Mouse (Mus musculus) limb, embryonic 12.5 days (tissue): ENCODE measurements around the gene Rufy3. TPM values are rescaled to one million over a fixed set of nuclear protein-coding genes. Genes with fewer than 3 reads are reported as not detected.

Source experiments
- ATAC-seq: fragments of 200-750 bp; cut with Nextera tagmentation; 2 replicates; pipeline ENCODE4 v1.8.0; 2017; ENCODE audit warnings: low read depth, moderate TSS enrichment; ENCODE audit not compliant: insufficient number of reproducible peaks, insufficient read depth, low FRiP score, low TSS enrichment
- H3K27ac ChIP-seq: fragments of 300-500 bp; sonication (generic); 2 replicates; pipeline ENCODE4 v1.5.1; 2016; ENCODE audit warnings: mild to moderate bottlenecking, moderate library complexity
- H3K27me3 ChIP-seq: fragments of 300-500 bp; sonication (generic); 2 replicates; pipeline ENCODE4 v1.6.1; 2016; ENCODE audit warnings: mild to moderate bottlenecking, moderate library complexity
- H3K36me3 ChIP-seq: fragments of 300-500 bp; sonication (generic); 2 replicates; pipeline ENCODE4 v1.6.1; 2016; ENCODE audit warnings: mild to moderate bottlenecking, moderate library complexity
- H3K4me1 ChIP-seq: fragments of 300-500 bp; sonication (generic); replicated peaks from 2 replicates; pipeline ENCODE4 v1.6.1; 2016
- H3K4me2 ChIP-seq: fragments of 300-500 bp; sonication (generic); 2 replicates; pipeline ENCODE4 v1.6.1; 2016; ENCODE audit warnings: mild to moderate bottlenecking, moderate library complexity
- H3K4me3 ChIP-seq: fragments of 300-500 bp; sonication (generic); replicated peaks from 2 replicates; pipeline ENCODE4 v1.5.1; 2016; ENCODE audit warnings: mild to moderate bottlenecking
- H3K9ac ChIP-seq: fragments of 300-500 bp; sonication (generic); replicated peaks from 2 replicates; pipeline ENCODE4 v1.6.1; 2016; ENCODE audit warnings: mild to moderate bottlenecking, moderate library complexity
- H3K9me3 ChIP-seq: fragments of 300-500 bp; sonication (generic); 2 replicates; pipeline ENCODE4 v1.6.1; 2016; ENCODE audit warnings: mild to moderate bottlenecking, moderate library complexity
- WGBS: fragments of 180-500 bp; shearing (Covaris S2); methylation state at CpG from one replicate; pipeline ENCODE4 v1.1.7; 2016; 5-methylcytosine and 5-hydroxymethylcytosine counted together
- polyA plus RNA-seq: library from polyadenylated mRNA; unstranded; fragments of >200 nt; fragmentation: Nextera tagmentation; extraction: Ambion mirVana; gene quantifications from 2 replicates; pipeline ENCODE4 v1.2.1, GENCODE M21; 2016

Gene Rufy3
- polyA plus RNA-seq, 1 experiment from 2014 or later, result 13.8 TPM

- Histone ChIP-seq H3K27me3 (no peaks in the 10 kb centered on the region), H3K4me1 (peaks cover 10% of the 10 kb centered on the region), H3K27ac (no peak overlapping the region; the same call in 1 of the 2 replicates), H3K4me2 (no peak overlapping the region), H3K36me3 (peaks cover 15% of the 10 kb centered on the region), H3K9me3 (no peaks in the 10 kb centered on the region), H3K9ac (no peak overlapping the region), H3K4me3 (no peak overlapping the region)
- 18% methylated on average over 1 of the region's 1 CpGs for WGBS
- ATAC-seq, result no peak
Observed at GRCm38 (mm10) chr5:88558991-88559390, 5.8 kb upstream of the Rufy3 start.

GRCm38 (mm10) chr5:88561080-88561814 is 3.6 kb upstream of the Rufy3 start:
- no peaks in the 10 kb centered on the region for H3K9me3 ChIP-seq
- 82% methylated on average over 9 of the region's 9 CpGs for WGBS
- H3K36me3 ChIP-seq, result peaks cover 5% of the 10 kb centered on the region; the same call in 1 of the 2 replicates
- H3K9ac ChIP-seq, result no peak overlapping the region
- H3K4me1 ChIP-seq, result peaks cover 5% of the 10 kb centered on the region; the same call in 1 of the 2 replicates
- H3K27me3 ChIP-seq, result no peaks in the 10 kb centered on the region
- H3K27ac ChIP-seq, result no peak overlapping the region
- ATAC-seq, result no peak
- no peak overlapping the region for H3K4me3 ChIP-seq
- H3K4me2 ChIP-seq, result no peak overlapping the region

- H3K36me3 ChIP-seq, result no peaks in the 10 kb centered on the region
- 73% methylated on average over 8 of the region's 8 CpGs for WGBS
Observed at GRCm38 (mm10) chr5:88562863-88563780, 1.7 kb upstream of the Rufy3 start.

GRCm38 (mm10) chr5:88565148-88566033 is 551 bp downstream of the Rufy3 start:
- H3K4me1 ChIP-seq, result peaks cover 5% of the 10 kb centered on the region; the same call in 1 of the 2 replicates
- peak overlapping the region; percentile 72 for H3K4me2 ChIP-seq
- H3K27me3 ChIP-seq, result no peaks in the 10 kb centered on the region
- H3K36me3 ChIP-seq, result peaks cover 2% of the 10 kb centered on the region; the same call in 1 of the 2 replicates
- 1% methylated on average over 92 of the region's 119 CpGs for WGBS
- peak overlapping the region; percentile 94 for H3K4me3 ChIP-seq
- peak overlapping the region; percentile 88 for H3K27ac ChIP-seq
- H3K9me3 ChIP-seq, result no peaks in the 10 kb centered on the region
- ATAC-seq, result peak; percentile 77
- H3K9ac ChIP-seq, result peak overlapping the region; percentile 91

More at GRCm38 (mm10) chr5:88562863-88563780, 1.7 kb upstream of the Rufy3 start:
- no peaks in the 10 kb centered on the region for H3K9me3 ChIP-seq
- no peak overlapping the region for H3K9ac ChIP-seq
- H3K4me1 ChIP-seq, result peaks cover 5% of the 10 kb centered on the region; the same call in 1 of the 2 replicates
- no peak overlapping the region for H3K27ac ChIP-seq
- ATAC-seq, result no peak
- H3K4me3 ChIP-seq, result no peak overlapping the region
- no peak overlapping the region for H3K4me2 ChIP-seq
- no peaks in the 10 kb centered on the region for H3K27me3 ChIP-seq

- H3K9me3 ChIP-seq, result no peaks in the 10 kb centered on the region
- no peaks in the 10 kb centered on the region for H3K27me3 ChIP-seq
- H3K4me2 ChIP-seq, result peak overlapping the region; percentile 72
- H3K4me3 ChIP-seq, result peak overlapping the region; percentile 94
- 6% methylated on average over 14 of the region's 14 CpGs for WGBS
- H3K4me1 ChIP-seq, result peaks cover 5% of the 10 kb centered on the region; the same call in 1 of the 2 replicates
- peak overlapping the region; percentile 91 for H3K9ac ChIP-seq
- 0 out of 2 replicates have a peak, but pooled peaks have one; percentile 23 for ATAC-seq
- peak overlapping the region; percentile 88; the same call in 1 of the 2 replicates for H3K27ac ChIP-seq
- peaks cover 7% of the 10 kb centered on the region; the same call in 1 of the 2 replicates for H3K36me3 ChIP-seq
Observed at GRCm38 (mm10) chr5:88566034-88566841, 1.4 kb downstream of the Rufy3 start.

GRCm38 (mm10) chr5:88569541-88569940 is 4.7 kb downstream of the Rufy3 start:
- no peak overlapping the region for H3K27ac ChIP-seq
- no peak overlapping the region for H3K4me3 ChIP-seq
- WGBS, result 77% methylated on average over 3 of the region's 3 CpGs
- no peak overlapping the region for H3K9ac ChIP-seq
- peaks cover 7% of the 10 kb centered on the region; the same call in 1 of the 2 replicates for H3K36me3 ChIP-seq
- H3K27me3 ChIP-seq, result no peaks in the 10 kb centered on the region
- H3K4me2 ChIP-seq, result no peak overlapping the region
- H3K4me1 ChIP-seq, result peaks cover 5% of the 10 kb centered on the region; the same call in 1 of the 2 replicates
- H3K9me3 ChIP-seq, result no peaks in the 10 kb centered on the region
- ATAC-seq, result no peak

GRCm38 (mm10) chr5:88574829-88575228 is 10.0 kb downstream of the Rufy3 start:
- H3K9me3 ChIP-seq, result no peaks in the 10 kb centered on the region
- H3K4me3 ChIP-seq, result no peak overlapping the region
- H3K36me3 ChIP-seq, result peaks cover 7% of the 10 kb centered on the region; the same call in 1 of the 2 replicates
- no peak overlapping the region for H3K4me2 ChIP-seq
- no peak for ATAC-seq
- no peak overlapping the region for H3K27ac ChIP-seq
- H3K4me1 ChIP-seq, result peaks cover 8% of the 10 kb centered on the region
- no peak overlapping the region for H3K9ac ChIP-seq
- WGBS, result 87% methylated on average over 3 of the region's 3 CpGs
- no peaks in the 10 kb centered on the region for H3K27me3 ChIP-seq

GRCm38 (mm10) chr5:88575506-88576338 is 10.9 kb downstream of the Rufy3 start:
- peak overlapping the region; percentile 70 for H3K27ac ChIP-seq
- WGBS, result 54% methylated on average over 3 of the region's 3 CpGs
- peaks cover 2% of the 10 kb centered on the region; the same call in 1 of the 2 replicates for H3K36me3 ChIP-seq
- peaks cover 8% of the 10 kb centered on the region for H3K4me1 ChIP-seq
- no peaks in the 10 kb centered on the region for H3K27me3 ChIP-seq
- peak; percentile 81 for ATAC-seq
- H3K4me2 ChIP-seq, result no peak overlapping the region
- no peak overlapping the region for H3K9ac ChIP-seq
- H3K9me3 ChIP-seq, result no peaks in the 10 kb centered on the region
- no peak overlapping the region for H3K4me3 ChIP-seq

GRCm38 (mm10) chr5:88580681-88581080 is 15.8 kb downstream of the Rufy3 start:
- Histone ChIP-seq H3K27me3 (no peaks in the 10 kb centered on the region), H3K4me2 (no peak overlapping the region), H3K4me1 (peaks cover 22% of the 10 kb centered on the region), H3K27ac (no peak overlapping the region), H3K9me3 (no peaks in the 10 kb centered on the region), H3K4me3 (no peak overlapping the region), H3K36me3 (no peaks in the 10 kb centered on the region), H3K9ac (no peak overlapping the region)
- 82% methylated on average over 10 of the region's 10 CpGs for WGBS
- no peak for ATAC-seq
